Mouse (Mus musculus): ENCODE results near the gene Upp2.
A peak's percentile ranks its signal among the peaks of the same experiment; 100 is the strongest.

Upp2 gene

GRCm38 (mm10) chr2:58625681-58626080 is 58.6 kb downstream of the Upp2 start:
- no peak for DNase-seq

- DNase-seq: no peak
Observed at GRCm38 (mm10) chr2:58626136-58626769, 59.2 kb downstream of the Upp2 start.

- no peak for DNase-seq
Observed at GRCm38 (mm10) chr2:58627981-58628380, 60.9 kb downstream of the Upp2 start.

GRCm38 (mm10) chr2:58628993-58629392 is 61.9 kb downstream of the Upp2 start:
- no peak for DNase-seq

GRCm38 (mm10) chr2:58629440-58629839 is 62.3 kb downstream of the Upp2 start:
- no peak for DNase-seq

- no peak for DNase-seq
Observed at GRCm38 (mm10) chr2:58633791-58634190, 66.7 kb downstream of the Upp2 start.

- DNase-seq: no peak
Observed at GRCm38 (mm10) chr2:58641761-58642555, 74.9 kb downstream of the Upp2 start.

GRCm38 (mm10) chr2:58645667-58646066 is 78.6 kb downstream of the Upp2 start:
- no peak for DNase-seq

GRCm38 (mm10) chr2:58655169-58655568 is 88.1 kb downstream of the Upp2 start:
- DNase-seq: no peak

GRCm38 (mm10) chr2:58656959-58657358 is 89.9 kb downstream of the Upp2 start:
- DNase-seq: no peak

- no peak for DNase-seq
Observed at GRCm38 (mm10) chr2:58657855-58658254, 90.8 kb downstream of the Upp2 start.

- DNase-seq: no peak
Observed at GRCm38 (mm10) chr2:58660591-58660990, 93.5 kb downstream of the Upp2 start.

- DNase-seq: no peak
Observed at GRCm38 (mm10) chr2:58661116-58661515, 94.0 kb downstream of the Upp2 start.

- no peak for DNase-seq
Observed at GRCm38 (mm10) chr2:58662661-58663060, 95.6 kb downstream of the Upp2 start.

- no peak for DNase-seq
Observed at GRCm38 (mm10) chr2:58663404-58664120, 96.5 kb downstream of the Upp2 start.

GRCm38 (mm10) chr2:58665081-58665814 is 98.2 kb downstream of the Upp2 start:
- DNase-seq: peak; percentile 95

- DNase-seq: peak; percentile 48
Observed at GRCm38 (mm10) chr2:58667298-58667697, 100.2 kb downstream of the Upp2 start.

- DNase-seq: peak; percentile 83
Observed at GRCm38 (mm10) chr2:58667991-58668390, 100.9 kb downstream of the Upp2 start.

GRCm38 (mm10) chr2:58669114-58669513 is 102.0 kb downstream of the Upp2 start:
- DNase-seq: no peak

- no peak for DNase-seq
Observed at GRCm38 (mm10) chr2:58672520-58672919, 105.4 kb downstream of the Upp2 start.

GRCm38 (mm10) chr2:58679968-58680367 is 112.9 kb downstream of the Upp2 start:
- no peak for DNase-seq

- DNase-seq: peak; percentile 59
Observed at GRCm38 (mm10) chr2:58680794-58681193, 113.7 kb downstream of the Upp2 start.

- DNase-seq: no peak
Observed at GRCm38 (mm10) chr2:58681394-58681793, 114.3 kb downstream of the Upp2 start.
